Mouse (Mus musculus): ENCODE measurements around the gene St3gal2.

DNA sequence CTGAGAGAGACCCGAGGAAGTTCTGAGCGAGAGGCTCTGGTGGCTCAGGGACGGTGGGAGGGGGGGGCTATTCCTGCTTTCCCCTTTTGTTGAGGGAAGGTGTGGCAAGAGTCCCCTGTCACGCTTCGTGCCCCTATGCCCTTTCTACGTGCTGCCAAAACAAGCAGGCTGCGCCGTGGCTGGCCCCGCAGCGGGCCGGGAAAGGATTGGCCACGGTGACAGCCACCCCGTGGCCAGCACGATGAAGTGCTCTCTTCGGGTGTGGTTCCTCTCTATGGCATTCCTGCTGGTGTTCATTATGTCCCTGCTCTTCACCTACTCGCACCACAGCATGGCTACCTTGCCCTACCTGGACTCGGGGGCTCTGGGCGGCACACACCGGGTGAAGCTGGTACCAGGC is 37.7 kb downstream of the St3gal2 start:
- TF ChIP-seq POLR2A (IDR thresholded peaks at IDR 0.05; ENCODE audit: insufficient read depth, low read depth, low read length): no peak
- no peak for TF ChIP-seq CTCF (IDR thresholded peaks at IDR 0.05; ENCODE audit: insufficient read depth, low read depth, low read length)

All from olfactory bulb, adult 2 months (tissue).